Comparison of ENCODE assay signal across 15 mouse cellular contexts in the genomic region with DNA sequence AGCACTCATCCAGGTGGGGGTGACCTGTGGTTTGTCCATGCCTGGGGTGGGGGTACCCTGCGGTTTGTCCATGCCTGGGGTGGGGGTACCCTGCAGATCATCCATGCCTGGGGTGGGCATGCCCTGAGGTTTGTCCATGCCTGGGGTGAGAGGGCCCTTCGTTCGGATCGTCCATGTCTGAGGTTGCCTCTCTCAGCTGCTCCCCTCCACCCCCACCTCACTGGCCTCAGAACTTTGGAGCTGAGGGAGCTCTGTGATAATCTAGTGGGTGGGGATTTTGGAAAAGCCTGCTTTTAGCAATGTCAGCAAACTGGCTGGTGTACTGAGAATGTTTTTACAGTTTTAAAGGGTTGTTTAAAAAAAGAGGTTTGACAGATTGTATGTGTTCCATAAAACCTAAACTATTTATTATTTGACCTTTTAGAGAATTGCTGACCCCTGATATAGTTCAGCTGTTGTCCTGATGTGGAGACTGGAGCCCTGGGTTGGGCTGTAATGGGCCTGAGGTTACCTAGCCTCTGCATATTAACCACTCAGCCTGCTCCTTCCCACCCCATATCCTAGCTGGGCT. TPM values are rescaled to one million over a fixed set of nuclear protein-coding genes. Genes with fewer than 3 reads are reported as not detected.
DNase-seq lines count a peak whose midpoint lies in the region; ATAC-seq and TF ChIP-seq lines count a peak whose summit lies in the region.
"Had no signal": no experiment of that assay in that cellular context is flagged by ENCODE, and none has a peak within 500 bp of the region (broad histone marks: within the 10 kb centered on the region; RNA-seq: fewer than 3 reads in every experiment).

No protein-coding gene starts in this region.

- no peak for ATAC-seq in heart, embryonic 11.5 days (replicated peaks; ENCODE audit: insufficient number of reproducible peaks, low FRiP score, low TSS enrichment)
- peak; percentile 15; the same call in 1 of the 2 replicates for ATAC-seq in kidney, postnatal 0 days (replicated peaks; ENCODE audit: low FRiP score, low read depth)
- no peak for ATAC-seq in embryonic facial prominence, embryonic 11.5 days (replicated peaks; ENCODE audit: insufficient number of reproducible peaks, low FRiP score, low TSS enrichment, low read depth)

- H3K9me3 ChIP-seq in heart, embryonic 11.5 days (replicated peaks; ENCODE audit: control insufficient read depth, low read length) = no peaks in the 10 kb centered on the region
- H3K9me3 ChIP-seq in kidney, postnatal 0 days (replicated peaks; ENCODE audit: low read length) = no peaks in the 10 kb centered on the region
- H3K9me3 ChIP-seq in embryonic facial prominence, embryonic 11.5 days (replicated peaks; ENCODE audit: control insufficient read depth, low read length) = no peaks in the 10 kb centered on the region
- H3K9me3 ChIP-seq in limb, embryonic 10.5 days (replicated peaks) = no peaks in the 10 kb centered on the region

- DNase-seq in heart, adult 8-10 months (ENCODE audit: low spot score) = no peak
- peak; percentile 90 for DNase-seq in kidney, postnatal 0 days (ENCODE audit: low spot score)
- DNase-seq in kidney, adult 2 months = no peak
- DNase-seq in embryonic facial prominence, embryonic 11.5 days (ENCODE audit: low spot score) = no peak
- no peak for DNase-seq in limb, embryonic 10.5 days (ENCODE audit: low spot score)
- no peak for DNase-seq in T-cell, adult 2 months (ENCODE audit: low spot score)
- DNase-seq in left cerebral cortex, postnatal 25 days (ENCODE audit: low spot score in 2 of 2) = no peak
- DNase-seq: thymus, adult 18-20 months had no signal

- H3K27ac ChIP-seq in heart, embryonic 11.5 days (ENCODE audit: low read depth, low read length) = peak overlapping the region; percentile 64; the same call in 1 of the 2 replicates
- peak overlapping the region; percentile 95 for H3K27ac ChIP-seq in kidney, postnatal 0 days
- H3K27ac ChIP-seq in kidney, adult 2 months (ENCODE audit: insufficient read depth, low read depth, low read length) = no peak overlapping the region
- peak overlapping the region; percentile 16; the same call in 1 of the 2 replicates for H3K27ac ChIP-seq in embryonic facial prominence, embryonic 11.5 days (replicated peaks; ENCODE audit: low read depth, low read length)
- H3K27ac ChIP-seq in limb, embryonic 10.5 days = peak overlapping the region; percentile 85; the same call in 1 of the 2 replicates

- H3K4me3 ChIP-seq in heart, embryonic 11.5 days (ENCODE audit: low read depth, low read length) = no peak overlapping the region
- H3K4me3 ChIP-seq in kidney, postnatal 0 days (replicated peaks; ENCODE audit: low read depth, low read length) = no peak overlapping the region
- no peak overlapping the region for H3K4me3 ChIP-seq in kidney, adult 2 months (ENCODE audit: insufficient read depth, low read depth, low read length)
- H3K4me3 ChIP-seq in embryonic facial prominence, embryonic 11.5 days (ENCODE audit: low read depth, low read length) = no peak overlapping the region
- no peak overlapping the region for H3K4me3 ChIP-seq in limb, embryonic 10.5 days
- H3K4me3 ChIP-seq: myocyte had no signal

- 0 out of 2 replicates have a peak overlapping the region, but pooled peaks have one; percentile 10 for H3K9ac ChIP-seq in heart, embryonic 11.5 days (ENCODE audit: low read depth, low read length)
- H3K9ac ChIP-seq in kidney, postnatal 0 days (ENCODE audit: low read depth, low read length) = no peak overlapping the region
- no peak overlapping the region for H3K9ac ChIP-seq in embryonic facial prominence, embryonic 11.5 days (replicated peaks; ENCODE audit: low read length)

- no peak for TF ChIP-seq POLR2A in kidney, adult 2 months (IDR thresholded peaks at IDR 0.05; ENCODE audit: low read depth, low read length)

- intact Hi-C loops in left cerebral cortex, postnatal 25 days (cut with DNase I) = no loop called here

- TF ChIP-seq CTCF in kidney, postnatal 0 days (IDR thresholded peaks at IDR 0.05; ENCODE audit: low read depth) = no peak
- TF ChIP-seq CTCF in kidney, adult 2 months (conservative IDR thresholded peaks at IDR 0.05; ENCODE audit: insufficient read depth, insufficient read length, low read depth, low read length) = no peak

- H3K4me2 ChIP-seq in heart, embryonic 11.5 days = no peak overlapping the region; the same call in 1 of the 2 replicates
- H3K4me2 ChIP-seq in kidney, postnatal 0 days (ENCODE audit: low read length) = no peak overlapping the region
- H3K4me2 ChIP-seq in embryonic facial prominence, embryonic 11.5 days (ENCODE audit: low read depth, low read length) = no peak overlapping the region

- WGBS in heart, embryonic 11.5 days (ENCODE audit: insufficient replicate concordance) = 67% methylated on average over 4 of the region's 4 CpGs
- WGBS in kidney, postnatal 0 days = 54% methylated on average over 4 of the region's 4 CpGs
- 71% methylated on average over 4 of the region's 4 CpGs for WGBS in kidney, adult 2 months
- 69% methylated on average over 4 of the region's 4 CpGs for WGBS in embryonic facial prominence, embryonic 11.5 days
- WGBS in limb, embryonic 10.5 days = 82% methylated on average over 4 of the region's 4 CpGs

- H3K4me1 ChIP-seq in heart, embryonic 11.5 days (ENCODE audit: control insufficient read depth, insufficient read depth, low read length) = peaks cover 54% of the 10 kb centered on the region
- H3K4me1 ChIP-seq in kidney, postnatal 0 days (replicated peaks; ENCODE audit: insufficient read depth, low read length) = peaks cover 13% of the 10 kb centered on the region
- no peaks in the 10 kb centered on the region for H3K4me1 ChIP-seq in kidney, adult 2 months (ENCODE audit: control insufficient read depth, insufficient read depth, low read length)
- 0 out of 2 replicates have a peak, but pooled peaks cover 4% of the 10 kb centered on the region for H3K4me1 ChIP-seq in embryonic facial prominence, embryonic 11.5 days (ENCODE audit: control insufficient read depth, insufficient read depth, low read length)
- H3K4me1 ChIP-seq in limb, embryonic 10.5 days = peaks cover 44% of the 10 kb centered on the region

- H3K27me3 ChIP-seq in heart, embryonic 11.5 days (ENCODE audit: control insufficient read depth, insufficient read depth, low read length) = no peaks in the 10 kb centered on the region
- H3K27me3 ChIP-seq in kidney, postnatal 0 days (ENCODE audit: insufficient read depth, low read length) = no peaks in the 10 kb centered on the region
- no peaks in the 10 kb centered on the region for H3K27me3 ChIP-seq in kidney, adult 2 months (replicated peaks; ENCODE audit: control insufficient read depth, insufficient read depth, low read length)
- H3K27me3 ChIP-seq in embryonic facial prominence, embryonic 11.5 days (ENCODE audit: control insufficient read depth, insufficient read depth, low read length) = no peaks in the 10 kb centered on the region
- H3K27me3 ChIP-seq in limb, embryonic 10.5 days (ENCODE audit: low read depth, poor library complexity, severe bottlenecking) = no peaks in the 10 kb centered on the region

- no peaks in the 10 kb centered on the region; the same call in 1 of the 2 replicates for H3K36me3 ChIP-seq in heart, embryonic 11.5 days (ENCODE audit: control insufficient read depth, insufficient read depth, low read length)
- H3K36me3 ChIP-seq in kidney, postnatal 0 days (ENCODE audit: insufficient read depth, low read length) = peaks cover 26% of the 10 kb centered on the region; the same call in 1 of the 2 replicates
- no peaks in the 10 kb centered on the region for H3K36me3 ChIP-seq in kidney, adult 2 months (ENCODE audit: control insufficient read depth, insufficient read depth, low read length)
- H3K36me3 ChIP-seq in embryonic facial prominence, embryonic 11.5 days (replicated peaks; ENCODE audit: control insufficient read depth, insufficient read depth, low read depth, low read length) = no peaks in the 10 kb centered on the region
- H3K36me3 ChIP-seq in limb, embryonic 10.5 days = peaks cover 26% of the 10 kb centered on the region

RNA-seq across cellular contexts. Expression of gene Gm45837, which starts 18.7 kb away (rescaled TPM):
- polyA plus RNA-seq in heart, embryonic 11.5 days (2014; fragmentation: Nextera tagmentation; extraction: Ambion mirVana) = 0.89 TPM in 1 of 2 replicates, not detected in the other
- total RNA-seq in heart, adult 8-10 months (2022) = 1 to 10 TPM in 2 of 4 experiments, not detected in 2; 3.7 to 4.3 TPM
- 4.5 and 5.3 TPM in 2 replicates for polyA plus RNA-seq in kidney, postnatal 0 days (2015; fragmentation: Nextera tagmentation; extraction: Ambion mirVana)
- polyA plus RNA-seq in kidney, adult 2 months (2012; rRNA removed) = not detected in 2 replicates
- polyA plus RNA-seq in embryonic facial prominence, embryonic 11.5 days (2014; fragmentation: Nextera tagmentation; extraction: Ambion mirVana) = 4.2 TPM in 1 of 2 replicates, not detected in the other
- polyA plus RNA-seq in limb, embryonic 10.5 days (2016; fragmentation: Nextera tagmentation; extraction: Ambion mirVana) = 0.06 TPM in 1 of 2 replicates, not detected in the other
- total RNA-seq in left cerebral cortex, postnatal 25 days (2021) = not detected
- total RNA-seq: gastrocnemius, postnatal 4 days; left cerebral cortex, postnatal 14 days; megakaryocyte progenitor cell, adult 5-6 weeks had no signal
- polyA plus RNA-seq: forebrain, embryonic 11.5 days; large intestine, adult 2 months had no signal

RNA-seq across cellular contexts. Expression of gene Pde2a, which starts 29.5 kb away (rescaled TPM):
- 5.8 and 5.9 TPM in 2 replicates for polyA plus RNA-seq in heart, embryonic 11.5 days (2014; fragmentation: Nextera tagmentation; extraction: Ambion mirVana)
- total RNA-seq in heart, adult 8-10 months (2022) = 10 to 100 TPM; 46.1 to 58.6 (median 52.8) TPM
- 21.0 and 22.1 TPM in 2 replicates for polyA plus RNA-seq in kidney, postnatal 0 days (2015; fragmentation: Nextera tagmentation; extraction: Ambion mirVana)
- polyA plus RNA-seq in kidney, adult 2 months (2012; rRNA removed) = 26.9 and 28.6 TPM in 2 replicates
- polyA plus RNA-seq in embryonic facial prominence, embryonic 11.5 days (2014; fragmentation: Nextera tagmentation; extraction: Ambion mirVana) = 10.6 and 18.6 TPM in 2 replicates
- polyA plus RNA-seq in limb, embryonic 10.5 days (2016; fragmentation: Nextera tagmentation; extraction: Ambion mirVana) = 9.2 and 9.3 TPM in 2 replicates
- total RNA-seq in left cerebral cortex, postnatal 25 days (2021) = 100 to 1,000 TPM; 377 to 383 TPM

RNA-seq across cellular contexts. Expression of gene Arap1, which starts 44.1 kb away (rescaled TPM):
- 15.4 and 16.0 TPM in 2 replicates for polyA plus RNA-seq in heart, embryonic 11.5 days (2014; fragmentation: Nextera tagmentation; extraction: Ambion mirVana)
- 10 to 100 TPM; 27.2 to 40.0 (median 28.4) TPM for total RNA-seq in heart, adult 8-10 months (2022)
- 65.8 and 70.4 TPM in 2 replicates for polyA plus RNA-seq in kidney, postnatal 0 days (2015; fragmentation: Nextera tagmentation; extraction: Ambion mirVana)
- 68.7 and 69.7 TPM in 2 replicates for polyA plus RNA-seq in kidney, adult 2 months (2012; rRNA removed)
- 13.5 and 14.1 TPM in 2 replicates for polyA plus RNA-seq in embryonic facial prominence, embryonic 11.5 days (2014; fragmentation: Nextera tagmentation; extraction: Ambion mirVana)
- 13.1 and 20.5 TPM in 2 replicates for polyA plus RNA-seq in limb, embryonic 10.5 days (2016; fragmentation: Nextera tagmentation; extraction: Ambion mirVana)
- 10 to 100 TPM; 17.9 to 19.9 TPM for total RNA-seq in left cerebral cortex, postnatal 25 days (2021)
